Mouse (Mus musculus) liver, adult 2 months (tissue): ENCODE results near the gene Eva1c. TPM values are rescaled to one million over a fixed set of nuclear protein-coding genes. Genes with fewer than 3 reads are reported as not detected.

Experiments used
- DNase-seq: peaks from one replicate; pipeline ENCODE4 v3.0.0-alpha.2; 2011; ENCODE audit warnings: low read depth, low spot score; ENCODE audit errors: extremely low read depth
- H3K27ac ChIP-seq: fragments of 200-500 bp; replicated peaks from 2 replicates; pipeline ENCODE4 v1.5.1; 2012; ENCODE audit warnings: low read depth, mild to moderate bottlenecking, control low read depth, inconsistent platforms, low read length; ENCODE audit not compliant: insufficient read depth
- H3K27me3 ChIP-seq: fragments of 200-500 bp; 2 replicates; pipeline ENCODE4 v1.6.1; 2012; ENCODE audit warnings: mild to moderate bottlenecking, moderate library complexity, low read length, inconsistent platforms; ENCODE audit not compliant: control insufficient read depth, insufficient read depth
- H3K36me3 ChIP-seq: fragments of 200-500 bp; 2 replicates; pipeline ENCODE4 v1.6.1; 2012; ENCODE audit warnings: low read length, inconsistent platforms; ENCODE audit not compliant: control insufficient read depth, insufficient read depth
- H3K4me1 ChIP-seq: fragments of 200-500 bp; 2 replicates; pipeline ENCODE4 v1.6.1; 2011; ENCODE audit warnings: low read length; ENCODE audit not compliant: control insufficient read depth, insufficient read depth
- H3K4me3 ChIP-seq: fragments of 200-500 bp; 2 replicates; pipeline ENCODE4 v1.5.1; 2011; ENCODE audit warnings: low read depth, mild to moderate bottlenecking, control low read depth, low read length, moderate library complexity; ENCODE audit not compliant: insufficient read depth
- H3K79me2 ChIP-seq: fragments of 200-500 bp; 2 replicates; pipeline ENCODE4 v1.6.1; 2012; ENCODE audit warnings: inconsistent platforms, mild to moderate bottlenecking, low read length, moderate library complexity; ENCODE audit not compliant: control insufficient read depth, insufficient read depth
- H3K9ac ChIP-seq: fragments of 200-500 bp; 2 replicates; pipeline ENCODE4 v1.6.1; 2012; ENCODE audit warnings: low read depth, mild to moderate bottlenecking, control low read depth, inconsistent platforms, low read length
- CTCF ChIP-seq: fragments of 200-500 bp; IDR thresholded peaks from 2 replicates; pipeline ENCODE4 v1.5.1; 2011; ENCODE audit warnings: low read depth, low read length, control low read depth
- POLR2A ChIP-seq: fragments of 200-500 bp; IDR thresholded peaks from 2 replicates; pipeline ENCODE4 v1.6.1; 2011; ENCODE audit warnings: low read length, control low read depth; ENCODE audit not compliant: insufficient read depth; ENCODE audit errors: extremely low read depth
- WGBS: fragments of 180-500 bp; shearing (Covaris S2); methylation state at CpG from one replicate; pipeline ENCODE4 v1.1.7; 2018; 5-methylcytosine and 5-hydroxymethylcytosine counted together
- polyA plus RNA-seq: library from polyadenylated mRNA; depleted of rRNA; stranded (reverse); fragments of >200 nt; gene quantifications from 2 replicates; pipeline ENCODE4 v1.2.3, GENCODE M21; 2012
- total RNA-seq: library from RNA; depleted of rRNA; stranded (reverse); fragments of >200 nt; gene quantifications from 2 replicates; pipeline ENCODE4 v1.2.3, GENCODE M21; 2014

Eva1c gene
- total and polyA plus RNA-seq, 2 experiments = 0.37 to 0.38 TPM

GRCm38 (mm10) chr16:90848697-90849096, 22.2 kb downstream of the Eva1c start:
- DNase-seq = no peak
- no peaks in the 10 kb centered on the region for H3K36me3 ChIP-seq
- H3K79me2 ChIP-seq = no peaks in the 10 kb centered on the region
- no peak overlapping the region for H3K9ac ChIP-seq
- H3K4me1 ChIP-seq = no peaks in the 10 kb centered on the region
- no peak overlapping the region for H3K4me3 ChIP-seq
- WGBS = 49% methylated on average over 7 of the region's 7 CpGs
- TF ChIP-seq CTCF (no peak), POLR2A (no peak)
- no peaks in the 10 kb centered on the region for H3K27me3 ChIP-seq
- no peak overlapping the region for H3K27ac ChIP-seq

- H3K27ac ChIP-seq = no peak overlapping the region
- no peaks in the 10 kb centered on the region for H3K36me3 ChIP-seq
- no peak for DNase-seq
- no peaks in the 10 kb centered on the region for H3K27me3 ChIP-seq
- no peaks in the 10 kb centered on the region for H3K79me2 ChIP-seq
- WGBS = 58% methylated on average over 12 of the region's 12 CpGs
- no peaks in the 10 kb centered on the region for H3K4me1 ChIP-seq
- no peak overlapping the region for H3K4me3 ChIP-seq
- TF ChIP-seq CTCF (no peak), POLR2A (no peak)
- no peak overlapping the region for H3K9ac ChIP-seq
Measured at GRCm38 (mm10) chr16:90849262-90849661, 22.7 kb downstream of the Eva1c start.

GRCm38 (mm10) chr16:90850881-90851280, 24.4 kb downstream of the Eva1c start:
- H3K79me2 ChIP-seq = no peaks in the 10 kb centered on the region
- no peak overlapping the region for H3K4me3 ChIP-seq
- DNase-seq = no peak
- 88% methylated on average over 7 of the region's 7 CpGs for WGBS
- no peak overlapping the region for H3K27ac ChIP-seq
- TF ChIP-seq CTCF (no peak), POLR2A (no peak)
- H3K27me3 ChIP-seq = no peaks in the 10 kb centered on the region
- no peak overlapping the region for H3K9ac ChIP-seq
- H3K4me1 ChIP-seq = no peaks in the 10 kb centered on the region
- H3K36me3 ChIP-seq = no peaks in the 10 kb centered on the region

GRCm38 (mm10) chr16:90851621-90852334, 25.3 kb downstream of the Eva1c start:
- no peak for DNase-seq
- no peak overlapping the region for H3K27ac ChIP-seq
- no peaks in the 10 kb centered on the region for H3K36me3 ChIP-seq
- H3K4me3 ChIP-seq = no peak overlapping the region
- 84% methylated on average over 11 of the region's 11 CpGs for WGBS
- H3K9ac ChIP-seq = no peak overlapping the region
- TF ChIP-seq POLR2A = no peak
- no peak for TF ChIP-seq CTCF
- H3K79me2 ChIP-seq = no peaks in the 10 kb centered on the region
- no peaks in the 10 kb centered on the region for H3K27me3 ChIP-seq
- H3K4me1 ChIP-seq = peaks cover 3% of the 10 kb centered on the region

GRCm38 (mm10) chr16:90856552-90857200, 30.2 kb downstream of the Eva1c start:
- H3K27ac ChIP-seq = no peak overlapping the region
- no peak for TF ChIP-seq CTCF
- no peak for TF ChIP-seq POLR2A
- no peak overlapping the region for H3K9ac ChIP-seq
- H3K36me3 ChIP-seq = no peaks in the 10 kb centered on the region
- H3K4me1 ChIP-seq = peaks cover 13% of the 10 kb centered on the region
- peak; percentile 94 for DNase-seq
- H3K79me2 ChIP-seq = no peaks in the 10 kb centered on the region
- H3K27me3 ChIP-seq = no peaks in the 10 kb centered on the region
- H3K4me3 ChIP-seq = no peak overlapping the region
- 40% methylated on average over 6 of the region's 6 CpGs for WGBS

GRCm38 (mm10) chr16:90858206-90858605, 31.7 kb downstream of the Eva1c start:
- Histone ChIP-seq H3K27ac (no peak overlapping the region), H3K9ac (no peak overlapping the region), H3K79me2 (no peaks in the 10 kb centered on the region), H3K4me1 (peaks cover 17% of the 10 kb centered on the region), H3K27me3 (no peaks in the 10 kb centered on the region), H3K4me3 (no peak overlapping the region), H3K36me3 (no peaks in the 10 kb centered on the region)
- peak; percentile 82 for DNase-seq
- TF ChIP-seq POLR2A = no peak
- no peak for TF ChIP-seq CTCF
- WGBS = 35% methylated on average over 4 of the region's 4 CpGs
